Mouse (Mus musculus): ENCODE data around the gene Iba57. TPM values are rescaled to one million over a fixed set of nuclear protein-coding genes. Genes with fewer than 3 reads are reported as not detected.
A peak's percentile ranks its signal among the peaks of the same experiment; 100 is the strongest.

The Iba57 gene
- polyA plus RNA-seq, 1 experiment from 2014 or later = 5.5 TPM

DNA sequence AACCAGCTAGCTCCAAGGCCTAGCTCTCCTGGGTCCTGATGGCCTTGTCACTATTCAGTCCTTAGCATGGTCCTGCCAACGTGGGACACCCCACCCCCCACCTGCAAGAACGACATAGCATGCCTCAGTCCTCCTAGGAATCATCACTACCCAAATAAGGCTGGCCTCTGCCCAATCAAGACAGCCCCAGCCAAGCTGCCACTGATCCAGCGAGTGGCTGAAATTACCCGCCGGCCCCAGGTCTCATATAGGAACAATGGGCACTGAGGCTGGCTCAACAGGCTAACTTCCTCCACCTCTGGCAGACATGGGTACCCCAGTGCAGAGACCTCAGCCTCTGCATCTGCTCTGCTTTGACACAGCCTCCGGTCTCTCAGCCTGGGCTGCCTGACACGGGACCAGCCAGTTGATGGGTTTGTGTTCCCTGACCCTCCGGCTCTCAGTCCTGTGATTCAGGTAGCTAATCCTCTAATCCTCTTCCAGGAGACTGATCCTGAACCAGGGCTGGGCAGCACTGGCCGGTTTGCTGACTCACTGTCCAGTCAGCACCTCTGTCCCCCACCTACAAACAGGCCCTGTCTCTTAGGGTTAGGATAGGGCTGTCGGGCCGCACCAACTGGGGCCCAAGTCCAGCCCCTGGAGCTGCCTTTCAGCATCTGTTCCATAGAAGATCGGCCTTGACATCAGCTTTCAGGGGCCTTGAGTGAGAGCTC, 26.4 kb downstream of the Iba57 start:
- no peak for DNase-seq (ENCODE audit: low spot score)
- no peak for ATAC-seq (ENCODE audit: low FRiP score, low TSS enrichment)
- Histone ChIP-seq H3K27ac (replicated peaks) (no peak overlapping the region), H3K9me3 (ENCODE audit: control insufficient read depth, low read length) (no peaks in the 10 kb centered on the region), H3K4me1 (replicated peaks; ENCODE audit: control insufficient read depth, insufficient read depth) (no peaks in the 10 kb centered on the region), H3K4me2 (replicated peaks; ENCODE audit: low read depth) (no peak overlapping the region), H3K4me3 (ENCODE audit: low read depth, low read length) (no peak overlapping the region), H3K36me3 (ENCODE audit: control insufficient read depth, insufficient read depth, low read length) (no peaks in the 10 kb centered on the region), H3K27me3 (ENCODE audit: control insufficient read depth, insufficient read depth, low read length) (peaks cover 14% of the 10 kb centered on the region; the same call in 1 of the 2 replicates), H3K9ac (ENCODE audit: low read length) (no peak overlapping the region)
- 70% methylated on average over 12 of the region's 12 CpGs for WGBS
- TF ChIP-seq EP300 (optimal IDR thresholded peaks at IDR 0.05) (no peak), CTCF (IDR thresholded peaks at IDR 0.05; ENCODE audit: low read depth) (no peak)

DNA sequence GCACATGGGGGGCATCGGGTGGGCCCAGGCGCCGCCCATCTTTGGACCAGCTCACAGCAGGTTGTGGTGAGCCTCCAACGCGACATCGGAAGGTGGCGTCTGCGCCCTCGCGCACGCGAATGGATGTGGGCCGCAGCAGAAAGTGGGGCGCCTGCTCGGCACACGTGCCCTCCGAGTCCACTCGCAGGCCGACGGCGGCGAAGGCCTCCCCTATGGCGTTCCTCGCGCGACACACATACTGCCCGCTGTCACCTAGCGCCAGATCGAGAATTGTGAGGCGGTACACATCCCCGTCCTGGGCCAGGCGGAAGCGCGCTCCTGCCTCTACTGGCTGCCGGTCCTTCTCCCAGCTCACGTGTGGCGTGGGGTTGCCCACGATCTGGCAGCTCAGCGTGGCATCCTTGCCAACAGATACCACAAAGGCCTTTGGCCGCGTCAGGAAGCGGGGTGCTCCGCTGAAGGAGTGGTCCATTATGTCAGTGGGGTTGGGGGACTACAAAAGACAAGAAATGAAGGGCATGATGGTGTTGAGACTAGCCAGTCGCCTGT, 27.6 kb downstream of the Iba57 start, which contains the start of gene Obscn:
Gene Obscn, minus strand, starts transcription at position 499 of the 549 bp plus-strand sequence.
- Histone ChIP-seq H3K36me3 (ENCODE audit: control insufficient read depth, insufficient read depth, low read length) (no peaks in the 10 kb centered on the region), H3K27ac (replicated peaks) (no peak within 1 kb of the TSS), H3K9me3 (ENCODE audit: control insufficient read depth, low read length) (no peaks in the 10 kb centered on the region), H3K9ac (ENCODE audit: low read length) (no peak within 1 kb of the TSS), H3K4me3 (ENCODE audit: low read depth, low read length) (peak within 1 kb of the TSS; percentile 10; the same call in 1 of the 2 replicates), H3K27me3 (ENCODE audit: control insufficient read depth, insufficient read depth, low read length) (peaks cover 14% of the 10 kb centered on the region; the same call in 1 of the 2 replicates), H3K4me2 (replicated peaks; ENCODE audit: low read depth) (peak within 1 kb of the TSS; percentile 35), H3K4me1 (replicated peaks; ENCODE audit: control insufficient read depth, insufficient read depth) (no peaks in the 10 kb centered on the region)
- ATAC-seq (ENCODE audit: low FRiP score, low TSS enrichment) (no peak), DNase-seq (ENCODE audit: low spot score) (no peak)
- no peak for TF ChIP-seq EP300 (optimal IDR thresholded peaks at IDR 0.05)
- no peak for TF ChIP-seq CTCF (IDR thresholded peaks at IDR 0.05; ENCODE audit: low read depth)
- 18% methylated on average over 43 of the region's 44 CpGs for WGBS

DNA sequence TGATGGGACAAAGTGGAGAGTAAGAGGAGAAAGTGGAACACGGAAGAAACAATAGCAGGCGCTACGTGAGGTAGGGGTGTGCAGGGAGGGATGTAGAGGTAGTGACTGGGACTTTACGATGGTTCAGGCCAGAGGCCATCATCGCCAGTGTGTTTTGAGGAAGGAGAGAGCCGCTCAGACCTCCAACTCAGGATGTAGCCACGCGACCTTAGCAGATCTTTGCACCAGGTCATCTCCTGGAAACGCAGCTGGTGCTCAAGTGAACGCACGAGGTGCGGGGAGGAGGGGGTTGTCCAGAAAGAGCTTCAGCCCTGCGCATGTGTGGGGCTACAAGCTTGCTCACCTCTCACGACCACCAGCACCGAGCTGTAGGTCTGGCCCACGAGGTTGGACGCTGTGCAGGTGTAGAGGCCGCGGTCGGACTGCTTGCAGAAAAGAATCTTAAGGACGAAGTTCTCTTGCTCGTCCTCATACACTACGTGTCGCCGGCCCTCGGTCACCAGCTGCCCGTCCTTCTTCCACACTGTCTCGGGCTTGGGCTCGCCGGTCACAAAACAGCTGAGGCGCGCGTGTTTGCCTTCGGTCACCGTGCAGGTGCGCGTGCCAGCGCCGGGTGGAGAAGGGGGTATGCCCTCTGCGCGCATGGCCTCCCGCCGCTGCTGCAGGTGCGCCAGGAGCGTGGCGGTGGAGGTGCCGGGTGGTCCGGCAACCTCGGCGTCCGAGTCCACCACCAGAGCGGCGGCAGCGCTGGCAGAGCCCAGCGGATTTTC, 28.3 kb downstream of the Iba57 start:
- Histone ChIP-seq H3K4me2 (replicated peaks; ENCODE audit: low read depth) (peak overlapping the region; percentile 35), H3K4me3 (ENCODE audit: low read depth, low read length) (peak overlapping the region; percentile 10; the same call in 1 of the 2 replicates), H3K27ac (replicated peaks) (no peak overlapping the region), H3K27me3 (ENCODE audit: control insufficient read depth, insufficient read depth, low read length) (peaks cover 14% of the 10 kb centered on the region; the same call in 1 of the 2 replicates), H3K9me3 (ENCODE audit: control insufficient read depth, low read length) (no peaks in the 10 kb centered on the region), H3K9ac (ENCODE audit: low read length) (no peak overlapping the region), H3K4me1 (replicated peaks; ENCODE audit: control insufficient read depth, insufficient read depth) (no peaks in the 10 kb centered on the region), H3K36me3 (ENCODE audit: control insufficient read depth, insufficient read depth, low read length) (no peaks in the 10 kb centered on the region)
- DNase-seq (ENCODE audit: low spot score) (peak; percentile 30), ATAC-seq (ENCODE audit: low FRiP score, low TSS enrichment) (no peak)
- TF ChIP-seq EP300 (optimal IDR thresholded peaks at IDR 0.05) = no peak
- no peak for TF ChIP-seq CTCF (IDR thresholded peaks at IDR 0.05; ENCODE audit: low read depth)
- WGBS = 7% methylated on average over 53 of the region's 55 CpGs

DNA sequence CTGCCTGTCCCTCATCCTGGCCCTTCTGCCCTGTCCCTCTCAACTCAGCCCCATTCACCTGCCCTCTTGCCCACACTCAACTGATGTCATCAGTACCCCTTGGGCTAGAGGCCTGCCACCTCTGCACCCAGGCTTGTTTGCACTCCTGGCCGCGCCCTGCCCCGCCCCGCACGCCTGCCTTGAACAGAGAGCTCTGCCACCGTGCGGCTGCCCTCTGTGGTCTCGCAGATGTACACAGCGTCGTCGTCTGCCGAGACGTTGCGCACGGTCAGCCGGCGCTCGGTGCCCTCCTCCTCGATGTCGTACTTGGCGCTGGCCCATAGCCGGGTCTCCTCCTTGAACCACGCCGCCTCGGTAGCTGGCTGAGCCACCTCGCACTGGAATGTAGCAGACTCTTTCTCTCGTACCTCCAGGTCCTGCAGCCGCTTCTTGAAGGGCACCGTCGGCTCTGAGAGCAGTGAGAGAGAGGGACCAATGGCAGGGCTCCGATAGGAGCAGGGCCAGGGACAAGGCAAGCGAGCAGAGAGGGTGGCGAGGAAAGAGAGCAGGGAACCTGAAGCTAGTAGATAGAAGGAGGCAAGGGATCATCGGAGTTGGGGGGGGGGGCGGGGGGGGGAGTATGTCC, 29.1 kb downstream of the Iba57 start:
- ATAC-seq (ENCODE audit: low FRiP score, low TSS enrichment) (peak; percentile 85), DNase-seq (ENCODE audit: low spot score) (peak; percentile 91)
- Histone ChIP-seq H3K27me3 (ENCODE audit: control insufficient read depth, insufficient read depth, low read length) (peaks cover 14% of the 10 kb centered on the region; the same call in 1 of the 2 replicates), H3K27ac (replicated peaks) (no peak overlapping the region), H3K4me1 (replicated peaks; ENCODE audit: control insufficient read depth, insufficient read depth) (no peaks in the 10 kb centered on the region), H3K4me2 (replicated peaks; ENCODE audit: low read depth) (peak overlapping the region; percentile 32; the same call in 1 of the 2 replicates), H3K9ac (ENCODE audit: low read length) (no peak overlapping the region), H3K9me3 (ENCODE audit: control insufficient read depth, low read length) (no peaks in the 10 kb centered on the region), H3K4me3 (ENCODE audit: low read depth, low read length) (0 out of 2 replicates have a peak overlapping the region, but pooled peaks have one; percentile 8), H3K36me3 (ENCODE audit: control insufficient read depth, insufficient read depth, low read length) (no peaks in the 10 kb centered on the region)
- TF ChIP-seq CTCF (IDR thresholded peaks at IDR 0.05; ENCODE audit: low read depth) (peak; percentile 62), EP300 (optimal IDR thresholded peaks at IDR 0.05) (no peak)
- 7% methylated on average over 34 of the region's 35 CpGs for WGBS

DNA sequence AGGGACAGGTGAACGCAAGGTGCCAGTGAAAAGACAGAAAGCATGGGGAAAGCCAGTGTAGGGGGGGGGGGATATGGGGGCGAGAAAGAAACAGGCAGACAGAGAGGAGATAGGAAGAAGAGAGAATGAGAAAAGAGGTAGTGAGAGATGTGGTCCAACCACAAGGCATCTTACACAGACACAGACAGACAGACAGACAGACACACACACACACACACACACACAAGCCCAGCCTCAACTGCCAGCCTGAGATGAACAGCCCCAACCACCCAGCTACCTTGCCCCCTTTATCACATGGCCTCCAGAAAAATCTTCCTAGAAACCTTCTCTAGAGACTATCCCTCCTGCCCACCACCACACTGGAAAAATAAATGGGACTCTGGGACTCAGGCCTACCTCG, 31.5 kb downstream of the Iba57 start:
- Histone ChIP-seq H3K27ac (replicated peaks) (no peak overlapping the region), H3K36me3 (ENCODE audit: control insufficient read depth, insufficient read depth, low read length) (no peaks in the 10 kb centered on the region), H3K9me3 (ENCODE audit: control insufficient read depth, low read length) (no peaks in the 10 kb centered on the region), H3K4me2 (replicated peaks; ENCODE audit: low read depth) (no peak overlapping the region), H3K4me1 (replicated peaks; ENCODE audit: control insufficient read depth, insufficient read depth) (no peaks in the 10 kb centered on the region), H3K4me3 (ENCODE audit: low read depth, low read length) (no peak overlapping the region), H3K9ac (ENCODE audit: low read length) (no peak overlapping the region), H3K27me3 (ENCODE audit: control insufficient read depth, insufficient read depth, low read length) (peaks cover 14% of the 10 kb centered on the region; the same call in 1 of the 2 replicates)
- DNase-seq (ENCODE audit: low spot score) = no peak
- TF ChIP-seq EP300 (optimal IDR thresholded peaks at IDR 0.05) (no peak), CTCF (IDR thresholded peaks at IDR 0.05; ENCODE audit: low read depth) (no peak)
- no peak for ATAC-seq (ENCODE audit: low FRiP score, low TSS enrichment)
- WGBS = 61% methylated on average over 2 of the region's 3 CpGs

Measured in stomach, postnatal 0 days (tissue).